Mouse (Mus musculus) WW6 (cell line): ENCODE data around the gene Ttc32.
"Not testable (repeated sequence)": the region's sequence is repeated elsewhere in the genome, so short reads cannot be mapped to it uniquely, and the experiment has no call there.

Experiments
- DNase-seq: peaks from one replicate; pipeline ENCODE4 v3.0.0-alpha.2; 2013; ENCODE audit warnings: low read depth, low spot score

Ttc32 gene

DNA sequence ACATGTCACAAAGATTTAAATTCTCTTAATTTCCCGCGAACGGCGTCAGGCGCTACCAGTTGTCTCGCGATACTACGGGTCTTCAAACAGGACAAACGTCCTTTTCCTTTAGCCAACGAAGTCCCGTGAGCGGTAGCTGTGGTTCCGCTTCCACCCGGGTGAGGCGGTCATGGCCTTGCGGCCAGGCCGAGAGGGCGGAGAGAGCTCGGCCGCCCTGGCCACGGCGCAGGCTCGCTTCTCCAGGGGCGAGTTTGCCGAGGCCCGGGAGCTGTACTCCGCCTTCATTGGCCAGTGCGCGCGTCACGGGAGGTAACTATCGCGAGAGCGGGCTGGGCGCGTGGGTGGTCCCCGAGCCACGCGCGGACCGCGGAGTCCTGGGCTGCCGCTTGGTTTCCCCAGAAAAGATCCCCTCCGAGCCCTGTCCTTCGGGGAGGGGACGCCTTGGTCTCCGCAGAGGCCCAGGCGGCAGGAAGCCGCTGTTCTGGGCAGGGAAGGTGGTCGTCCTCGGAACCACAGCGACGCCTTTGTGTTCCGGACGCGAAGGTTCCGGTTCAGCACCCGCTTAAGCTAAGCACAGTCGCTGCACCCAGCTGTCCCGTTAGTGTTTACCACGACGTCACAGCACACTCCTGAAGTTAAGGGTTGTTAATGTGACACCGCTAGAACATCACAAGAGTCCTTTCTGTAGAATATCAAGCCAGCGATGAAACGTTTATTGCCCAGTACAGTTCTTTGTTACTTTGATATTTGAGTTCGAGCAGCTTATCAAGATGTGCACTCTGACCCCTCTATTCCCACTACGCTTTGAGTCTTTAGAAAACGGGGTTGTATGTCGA, at the start of gene Ttc32:
TSS of gene Ttc32 (plus strand) at position 110 of the 836 bp plus-strand sequence.
- peak; percentile 71 for DNase-seq

DNA sequence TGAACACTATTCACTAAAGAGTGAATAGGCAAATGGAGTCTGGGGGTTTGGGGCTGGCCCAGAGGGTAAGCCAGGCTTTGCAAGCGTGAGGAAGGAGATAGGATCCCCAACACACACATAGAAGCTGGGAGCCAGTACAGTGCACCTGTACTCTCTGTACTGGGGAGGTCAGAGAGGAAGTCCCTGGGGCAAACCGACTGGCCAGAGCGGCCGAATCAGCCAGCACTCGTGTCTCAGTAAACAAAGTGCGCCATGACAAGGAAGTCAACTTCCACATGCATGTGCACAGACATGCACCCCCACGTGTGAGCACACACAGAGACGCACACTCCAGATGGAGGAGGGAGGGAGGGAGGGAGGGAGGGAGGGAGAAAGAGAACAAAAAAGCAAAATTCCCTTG, 36.6 kb upstream of the Ttc32 start:
- DNase-seq: no peak

DNA sequence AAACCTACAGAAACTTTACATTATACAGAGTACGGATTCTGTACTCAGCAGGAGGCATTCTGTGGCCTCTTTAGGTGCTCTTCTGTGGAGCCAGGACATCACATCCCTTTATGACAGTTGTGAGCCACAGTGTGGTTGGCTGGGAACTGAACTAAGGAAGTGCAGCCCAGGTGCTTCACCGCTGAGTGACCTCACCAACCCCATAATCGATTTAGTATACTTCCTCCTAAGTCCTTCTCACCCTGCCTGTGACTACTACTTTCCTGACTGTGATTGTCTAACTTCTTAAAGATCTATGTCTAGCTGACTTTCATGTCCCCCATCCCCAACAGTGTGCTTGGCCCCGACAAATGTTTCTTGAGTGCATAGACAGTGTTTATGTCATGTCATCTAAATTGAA, 31.5 kb upstream of the Ttc32 start:
- DNase-seq: no peak

DNA sequence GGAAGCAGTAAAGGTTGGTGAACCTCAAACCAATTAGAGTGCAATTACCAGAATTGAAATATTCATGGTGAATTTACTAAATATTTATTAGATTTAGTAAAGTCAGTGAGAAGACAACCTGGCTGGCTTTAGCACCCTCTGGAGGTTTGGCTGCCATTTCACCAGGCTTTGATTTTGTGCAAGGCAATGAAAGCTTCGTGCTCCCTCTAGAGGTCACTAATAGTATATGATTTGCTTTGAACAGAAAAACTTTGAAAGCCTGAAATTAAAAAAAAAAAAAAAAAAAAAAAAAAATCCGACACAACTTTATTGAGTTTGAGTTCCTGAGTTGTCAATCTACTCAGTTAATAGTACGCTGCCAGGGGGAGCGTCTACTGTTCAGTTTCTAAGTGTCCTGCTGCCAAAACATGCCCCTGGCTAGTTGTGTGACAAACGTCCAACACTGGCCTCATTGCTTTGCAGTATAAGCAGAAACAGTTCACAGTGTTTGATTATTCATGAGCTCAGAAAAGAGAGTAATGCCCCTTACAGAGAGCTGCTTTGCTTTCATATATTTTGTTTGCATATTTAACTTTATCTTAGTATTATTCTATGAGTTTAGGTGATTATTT, 27.7 kb upstream of the Ttc32 start:
- DNase-seq: peak; percentile 5

DNA sequence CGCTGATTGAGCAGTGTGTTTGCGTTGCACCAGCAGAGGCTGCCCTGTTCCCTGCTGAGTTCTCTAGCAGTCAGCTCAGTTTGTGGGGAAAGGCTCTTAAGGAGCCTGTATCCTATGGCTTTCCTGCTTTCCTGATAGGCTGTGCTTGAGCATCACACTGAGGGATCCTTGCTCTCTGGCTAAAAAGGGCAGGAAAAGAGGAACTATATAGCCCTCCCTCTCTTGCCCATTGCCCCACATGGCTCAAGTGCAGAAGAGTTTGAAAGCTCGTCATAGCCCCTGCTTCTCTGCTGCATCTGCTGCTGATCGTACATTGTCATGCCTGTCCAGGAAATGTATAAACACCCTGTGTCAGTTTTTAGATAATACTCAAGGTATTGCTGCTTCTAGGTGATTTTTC, 22.7 kb upstream of the Ttc32 start:
- no peak for DNase-seq

DNA sequence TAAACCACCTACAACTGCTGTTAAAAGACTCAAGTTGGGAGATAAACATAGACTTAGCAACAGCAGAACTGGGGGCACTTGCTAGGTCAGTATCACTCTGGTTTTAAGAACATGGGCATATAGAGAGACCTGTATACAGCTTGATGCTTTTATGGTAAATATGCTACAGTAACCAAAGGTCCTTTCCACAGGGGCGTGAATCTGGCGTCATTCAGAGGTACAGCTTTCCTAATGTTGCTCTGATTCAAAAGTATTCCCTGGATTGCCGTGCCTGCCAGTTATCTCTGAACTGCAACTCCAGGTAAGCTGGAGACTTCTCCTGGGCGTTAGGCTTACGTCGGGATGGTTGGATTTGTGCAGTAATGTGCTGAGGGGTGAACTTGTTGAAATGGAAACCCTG, 22.0 kb upstream of the Ttc32 start:
- DNase-seq: no peak

DNA sequence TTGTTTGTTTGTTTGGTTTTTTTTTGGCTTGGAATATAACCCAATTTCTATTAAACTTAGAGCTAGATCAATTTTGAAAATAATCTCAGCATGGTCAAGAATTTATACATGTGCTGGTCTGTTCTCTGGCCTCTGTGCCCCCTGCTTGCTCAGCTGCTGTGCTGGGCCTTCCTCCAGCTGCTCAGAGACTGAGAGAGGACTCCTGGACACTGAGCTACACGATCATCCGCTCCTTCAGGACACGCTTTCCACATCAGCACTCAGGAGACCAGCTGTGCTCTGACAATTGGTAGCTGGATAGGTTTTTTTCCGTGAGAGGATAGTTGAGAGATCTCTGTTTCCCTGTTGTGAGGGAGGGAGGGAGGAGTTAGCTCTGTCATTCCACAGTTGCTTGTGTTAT, 19.5 kb upstream of the Ttc32 start:
- no peak for DNase-seq

DNA sequence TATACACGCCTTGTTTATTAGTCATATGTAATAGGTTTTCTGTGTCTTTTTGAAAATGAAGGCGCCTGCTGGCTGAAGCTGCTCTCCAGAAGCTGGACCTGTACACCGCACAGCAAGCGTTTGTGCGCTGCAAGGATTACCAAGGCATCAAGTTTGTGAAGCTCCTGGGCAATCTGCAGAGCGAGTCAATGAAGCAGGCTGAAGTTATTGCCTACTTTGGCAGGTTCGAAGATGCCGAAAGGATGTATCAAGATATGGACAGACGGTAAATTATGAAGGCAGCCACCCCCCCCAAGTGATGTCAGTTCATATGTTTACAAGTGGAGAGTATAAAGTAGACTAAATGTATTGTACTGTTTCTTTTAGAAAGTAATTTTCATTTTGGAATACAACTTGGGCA, 13.4 kb upstream of the Ttc32 start:
- DNase-seq: no peak

DNA sequence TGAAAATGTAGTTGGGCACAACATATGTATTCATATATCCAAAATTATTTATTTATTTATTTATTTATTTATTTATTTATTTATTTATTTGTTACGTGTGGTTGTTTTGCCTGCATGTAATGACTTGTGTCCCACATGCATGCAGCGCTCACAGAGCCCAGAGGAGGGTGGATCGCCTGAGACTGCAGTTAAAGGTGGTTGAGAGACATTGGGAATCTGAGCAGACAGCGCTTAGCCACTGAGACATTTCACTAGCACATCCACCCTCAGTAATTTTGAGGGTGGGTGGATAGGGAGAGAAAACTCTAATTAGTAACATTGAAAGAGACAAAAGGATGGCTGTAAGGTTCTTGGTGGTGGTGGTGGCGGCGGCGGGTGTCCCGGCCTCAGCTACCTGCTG, 9.4 kb upstream of the Ttc32 start:
- DNase-seq: no peak

DNA sequence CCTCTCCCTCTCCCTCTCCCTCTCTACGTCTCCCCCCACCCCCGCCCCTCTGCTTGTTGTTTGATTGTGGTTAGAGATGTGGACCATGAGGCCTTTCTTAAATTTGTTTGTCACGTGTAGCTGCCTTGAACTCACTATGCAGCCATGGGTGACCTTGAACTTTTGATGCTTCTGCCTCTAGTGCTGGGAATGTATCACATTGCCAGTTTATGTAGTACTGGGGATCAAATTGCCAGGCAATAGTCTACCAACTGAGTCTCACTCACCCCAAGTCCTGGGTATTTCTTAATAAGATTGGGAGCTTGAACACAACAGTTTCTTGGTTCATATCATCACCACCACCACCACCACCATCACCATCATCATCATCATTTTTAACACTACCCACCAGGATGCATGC, 8.8 kb upstream of the Ttc32 start:
- no peak for DNase-seq

DNA sequence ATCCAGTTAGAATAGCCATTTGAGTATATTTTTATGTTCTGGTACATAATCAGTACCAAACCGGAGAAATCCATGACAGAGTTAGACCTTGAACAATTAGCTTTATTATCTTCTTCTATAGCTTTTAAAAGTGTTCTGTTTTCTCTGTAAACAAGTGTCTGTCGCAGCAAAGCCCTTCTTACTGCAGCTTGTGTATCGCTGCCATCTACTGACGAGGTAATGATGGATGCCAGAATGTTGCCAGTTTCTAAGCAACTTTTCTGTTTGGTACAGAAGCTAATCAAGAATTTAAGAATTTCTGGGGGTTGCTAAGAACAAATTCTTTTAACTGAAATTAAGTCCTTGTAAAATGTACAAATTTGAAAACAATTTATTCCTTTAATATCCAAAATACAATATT, 6.8 kb upstream of the Ttc32 start:
- no peak for DNase-seq

DNA sequence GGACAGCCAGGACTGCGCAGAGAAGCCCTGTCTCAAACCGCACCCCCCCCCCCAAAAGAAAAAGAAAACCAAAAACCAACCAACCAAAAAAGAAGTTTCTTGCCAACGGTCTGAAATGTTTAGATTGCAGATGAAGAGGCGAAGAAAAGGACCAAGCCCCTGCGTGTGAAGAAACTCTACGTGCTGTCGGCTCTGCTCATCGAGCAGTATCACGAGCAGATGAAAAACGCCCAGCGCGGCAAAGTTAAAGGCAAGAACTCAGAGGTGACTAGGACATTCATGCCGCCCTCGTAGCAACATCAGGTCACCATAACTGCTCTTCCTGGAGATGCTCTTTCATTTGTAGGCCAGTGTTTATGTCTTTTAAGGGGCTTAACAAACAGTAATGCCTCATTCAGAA, 5.7 kb upstream of the Ttc32 start:
- no peak for DNase-seq

DNA sequence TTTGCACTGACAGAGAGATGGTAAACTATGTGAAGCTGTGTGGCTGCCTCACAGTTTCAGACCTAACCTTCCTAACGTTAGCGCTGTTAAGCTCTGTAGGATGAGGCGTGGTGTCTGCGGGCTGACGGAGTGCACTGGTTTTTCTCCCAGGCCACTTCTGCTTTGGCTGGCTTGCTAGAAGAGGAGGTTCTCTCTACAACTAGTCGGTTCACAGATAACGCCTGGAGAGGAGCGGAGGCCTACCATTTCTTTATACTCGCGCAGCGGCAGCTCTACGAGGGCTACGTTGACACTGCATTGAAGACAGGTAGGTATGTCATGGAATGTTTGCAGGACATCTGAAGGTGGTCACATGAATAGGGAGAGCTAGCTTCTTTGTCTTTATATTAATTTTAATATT, 5.1 kb upstream of the Ttc32 start:
- DNase-seq: no peak

DNA sequence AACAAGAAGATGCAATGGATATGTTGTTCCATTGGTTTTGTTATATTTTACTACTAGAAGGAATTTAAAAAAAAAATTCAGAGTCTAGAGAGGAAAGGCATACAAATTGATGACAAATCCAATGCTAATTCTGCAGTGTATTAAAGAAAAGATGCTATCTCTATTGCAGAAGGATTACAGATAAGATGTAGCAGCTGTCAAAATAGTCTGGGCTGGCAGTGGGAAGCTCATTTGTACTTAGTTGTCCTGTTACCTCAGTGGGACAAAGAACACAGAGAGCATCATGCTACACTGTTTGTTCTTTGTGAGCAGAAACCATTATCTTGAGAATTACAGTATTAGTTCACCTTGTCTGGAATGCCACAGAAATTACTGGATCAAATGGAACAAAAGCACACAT, 3.0 kb upstream of the Ttc32 start:
- DNase-seq: no peak

DNA sequence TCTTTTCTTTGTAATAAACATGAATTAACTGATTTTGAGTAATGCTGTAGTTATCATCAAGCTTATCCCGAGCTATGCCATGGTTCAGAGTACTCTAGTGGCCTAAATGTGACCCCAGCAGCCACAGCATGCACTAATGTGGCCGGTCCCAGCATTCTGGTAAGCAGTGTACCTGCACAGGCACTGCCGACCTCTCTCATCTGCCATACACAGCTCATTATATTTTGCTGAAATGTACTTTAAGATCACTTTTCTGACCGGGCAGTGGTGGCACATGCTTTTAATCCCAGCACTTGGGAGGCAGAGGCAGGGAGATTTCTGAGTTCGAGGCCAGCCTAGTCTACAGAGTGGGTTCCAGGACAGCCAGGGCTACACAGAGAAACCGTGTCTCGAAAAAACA, 981 bp upstream of the Ttc32 start:
- DNase-seq: not testable (repeated sequence)

DNA sequence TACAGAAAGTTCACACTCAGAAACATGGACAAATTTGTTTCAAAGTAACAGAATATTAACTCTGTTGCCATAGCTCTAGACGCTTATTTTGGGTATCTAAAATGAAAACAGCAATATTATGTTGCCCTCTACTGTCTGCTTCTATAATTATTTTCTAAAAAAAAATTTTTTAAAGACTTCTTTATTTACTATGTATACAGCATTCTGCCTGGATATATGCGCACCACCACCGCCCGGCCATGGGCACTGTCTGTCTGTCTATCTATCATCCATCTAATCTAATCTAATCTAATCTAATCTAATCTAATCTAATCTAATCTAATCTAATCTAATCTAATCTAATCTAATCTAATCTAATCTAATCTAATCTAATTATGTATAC, 300 bp upstream of the Ttc32 start:
- DNase-seq: no peak

DNA sequence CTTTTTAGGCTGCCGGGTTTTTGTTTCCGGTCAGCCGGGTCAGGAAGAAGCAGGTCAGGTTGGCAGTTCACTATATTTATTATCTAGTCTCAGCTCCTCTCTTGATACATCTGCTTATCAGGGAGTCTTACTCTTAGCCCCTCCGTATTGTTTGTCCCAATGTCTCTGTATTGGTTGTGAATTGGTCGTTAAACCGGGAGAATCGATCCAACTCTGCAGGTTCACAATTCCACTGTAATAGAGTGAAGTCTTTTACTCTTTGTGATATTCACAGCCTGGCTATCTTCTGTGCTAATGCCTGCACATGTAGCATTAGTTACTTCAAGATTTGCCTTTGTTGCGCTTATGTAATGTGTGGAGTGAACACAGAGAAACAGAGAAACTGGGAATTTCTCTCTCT, 1.4 kb downstream of the Ttc32 start:
- no peak for DNase-seq

DNA sequence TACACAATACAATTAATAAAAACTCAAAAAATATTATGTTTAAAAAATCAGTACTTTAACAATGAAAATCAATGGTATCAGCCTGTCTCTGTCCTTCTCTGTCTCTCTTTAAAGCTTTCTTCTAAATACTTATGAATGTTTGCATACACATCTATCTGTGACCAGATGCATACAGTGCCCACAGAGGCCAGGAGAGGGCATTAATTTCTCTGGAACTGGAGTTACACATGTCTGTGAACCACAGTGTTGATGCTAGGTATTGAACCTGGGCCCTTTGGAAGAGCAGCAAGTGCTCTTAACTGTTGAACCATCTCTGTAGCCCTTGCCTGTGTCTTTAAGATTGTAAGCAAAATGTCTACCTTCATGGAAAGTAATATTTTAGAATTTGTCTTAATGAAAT, 3.3 kb downstream of the Ttc32 start:
- no peak for DNase-seq

DNA sequence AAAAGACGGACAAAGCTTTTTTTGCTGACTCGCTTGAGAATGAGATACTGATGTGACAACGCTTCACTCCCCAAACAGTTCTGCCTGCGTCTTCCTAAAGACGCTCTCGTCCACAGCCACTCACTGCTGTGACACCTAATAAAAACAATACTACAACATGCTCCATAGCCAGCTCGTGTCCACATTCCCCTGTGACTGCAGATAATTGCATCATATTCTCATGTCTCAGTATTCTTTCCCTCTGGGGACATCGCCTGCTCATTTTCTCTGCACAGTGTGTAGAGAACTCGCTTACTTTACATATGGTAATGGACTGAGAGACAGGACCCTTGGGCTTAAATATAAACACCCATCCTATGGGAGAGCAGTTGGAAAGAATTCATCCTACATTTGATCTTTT, 6.6 kb downstream of the Ttc32 start:
- no peak for DNase-seq

DNA sequence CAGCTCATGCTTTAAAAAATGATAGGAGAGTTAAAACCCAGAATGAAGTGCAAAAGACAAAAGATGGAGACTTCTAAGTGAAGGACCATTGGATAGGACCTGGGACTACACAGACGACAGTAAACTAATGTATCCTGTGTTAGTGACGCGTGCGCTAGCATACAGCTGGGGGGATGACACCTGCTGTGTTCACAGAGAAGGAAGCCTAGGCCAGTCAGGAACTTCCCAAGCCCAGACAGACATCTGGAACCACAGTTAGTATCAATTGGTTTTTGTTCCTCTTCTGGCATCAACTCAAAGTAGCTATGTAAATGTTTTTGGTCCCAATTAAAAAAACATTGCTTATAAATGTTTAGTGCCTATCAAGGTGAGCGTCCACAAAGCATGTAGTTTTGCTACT, 10.4 kb downstream of the Ttc32 start:
- DNase-seq: no peak

DNA sequence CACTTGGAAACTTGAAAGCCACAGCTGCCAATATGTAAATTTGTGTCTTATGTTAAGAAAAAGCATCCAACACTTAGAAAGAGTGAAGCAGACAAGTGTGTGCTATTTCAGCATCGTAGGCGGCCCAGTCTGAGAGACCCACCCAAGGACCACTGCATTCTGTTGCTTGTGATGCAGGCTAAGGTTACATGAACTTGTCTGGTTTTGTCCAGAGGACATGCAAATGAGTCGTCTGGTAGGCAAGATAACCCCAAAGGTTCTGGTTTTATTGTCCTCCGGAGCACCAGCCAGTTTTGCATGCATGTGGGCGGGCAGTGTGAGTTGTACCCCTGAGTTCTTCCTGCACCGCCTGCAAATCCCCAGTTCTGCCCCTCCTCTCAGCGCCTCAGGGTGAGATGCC, 10.9 kb downstream of the Ttc32 start:
- no peak for DNase-seq

DNA sequence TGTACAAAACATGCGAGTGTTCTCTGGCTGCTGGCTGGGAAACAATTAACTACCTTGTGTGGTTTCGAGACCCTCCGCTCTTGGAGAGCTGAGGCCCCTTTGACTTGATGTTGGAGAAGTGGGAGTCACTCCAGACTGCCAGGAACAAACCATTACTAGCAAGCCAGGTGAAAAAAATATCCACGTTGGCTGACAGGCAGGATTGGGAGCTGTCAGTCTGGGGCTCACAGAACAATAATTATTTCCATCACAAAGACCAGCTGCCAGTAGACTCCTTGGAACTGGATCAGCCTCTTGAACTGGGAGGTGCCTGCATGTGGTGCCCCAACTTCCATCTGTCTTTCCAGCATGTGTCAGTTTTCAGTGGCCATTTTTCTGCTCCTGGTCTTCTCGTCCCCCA, 12.5 kb downstream of the Ttc32 start:
- no peak for DNase-seq

DNA sequence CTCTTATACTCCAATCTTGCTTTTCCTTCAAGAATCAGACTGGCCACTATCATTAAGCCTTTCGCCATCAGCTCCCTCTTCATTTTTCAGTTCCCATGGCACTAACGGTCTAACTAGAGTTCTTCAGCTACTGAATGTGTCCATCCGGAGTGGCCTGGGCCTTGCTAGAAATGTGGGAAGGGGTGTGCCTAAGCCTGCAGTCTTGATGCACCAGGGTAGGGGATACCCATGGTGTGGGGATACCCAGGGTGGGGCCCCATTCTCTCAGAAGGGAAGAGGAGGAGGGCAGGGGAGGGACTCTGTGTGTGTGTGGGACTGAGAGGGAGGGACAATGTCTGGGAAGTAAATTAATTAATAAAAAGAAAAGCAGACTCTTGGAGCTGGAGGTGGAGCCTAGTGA, 13.0 kb downstream of the Ttc32 start:
- DNase-seq: no peak

DNA sequence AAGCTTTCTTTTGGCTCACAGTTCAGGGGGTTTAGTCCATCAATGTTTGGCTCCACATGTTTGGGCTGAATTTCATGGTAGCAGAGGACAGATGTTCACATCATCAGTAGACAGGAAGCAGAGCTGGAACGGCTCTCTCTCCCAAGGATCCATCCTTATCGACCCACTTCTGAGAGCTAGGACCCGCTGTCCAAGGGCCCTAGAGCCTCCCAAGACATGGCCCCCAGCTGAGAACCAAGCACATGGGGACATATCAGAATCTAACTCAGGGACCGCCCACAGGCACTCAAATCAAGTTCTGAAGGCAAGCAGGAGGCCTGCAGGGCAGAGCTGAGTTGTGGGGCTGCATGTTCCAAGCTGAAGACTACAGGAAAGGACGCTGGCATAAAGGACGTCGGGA, 14.9 kb downstream of the Ttc32 start:
- DNase-seq: no peak
